Mouse (Mus musculus) natural killer cell, adult 2 months (primary cell): ENCODE results near the gene Ipp.

Experiments used
- DNase-seq, 2 experiments: peaks; one replicate each; pipeline ENCODE4 v3.0.0; 2022; ENCODE audit warnings: low spot score in 2 of 2

The Ipp gene

GRCm38 (mm10) chr4:116557306-116558121 is 50.2 kb downstream of the Ipp start, which contains the start of gene Gpbp1l1:
Gene Gpbp1l1 (plus strand): TSS chr4:116557658.
- DNase-seq: peak; percentile 96 to 97

- peak in 1 of 2 experiments; percentile 1 for DNase-seq
These were observed 51.0 kb downstream of the Ipp start for GRCm38 (mm10) chr4:116558151-116558882.
